Mouse (Mus musculus) heart, adult 2 months (tissue): ENCODE measurements around the gene Il22ra1. TPM values are rescaled to one million over a fixed set of nuclear protein-coding genes. Genes with fewer than 3 reads are reported as not detected.
A peak's percentile ranks its signal among the peaks of the same experiment; 100 is the strongest.

Experiments used
- DNase-seq, 2 experiments: peaks; one replicate each; pipeline ENCODE4 v3.0.0; 2021
- H3K27ac ChIP-seq: fragments of 200-600 bp; 2 replicates; pipeline ENCODE4 v1.8.1; 2022
- H3K27me3 ChIP-seq: fragments of 200-500 bp; 2 replicates; pipeline ENCODE4 v1.6.1; 2012; ENCODE audit warnings: mild to moderate bottlenecking, low read length, inconsistent platforms, mixed read lengths; ENCODE audit not compliant: control insufficient read depth, insufficient read depth
- H3K36me3 ChIP-seq: fragments of 200-500 bp; 2 replicates; pipeline ENCODE4 v1.6.1; 2012; ENCODE audit warnings: low read length, inconsistent platforms; ENCODE audit not compliant: control insufficient read depth, insufficient read depth
- H3K4me1 ChIP-seq: fragments of 200-500 bp; 2 replicates; pipeline ENCODE4 v1.6.1; 2011; ENCODE audit warnings: low read length; ENCODE audit not compliant: control insufficient read depth, insufficient read depth
- H3K4me3 ChIP-seq: fragments of 200-600 bp; 2 replicates; pipeline ENCODE4 v1.8.1; 2022
- H3K79me2 ChIP-seq: fragments of 200-500 bp; replicated peaks from 2 replicates; pipeline ENCODE4 v1.6.1; 2012; ENCODE audit warnings: mild to moderate bottlenecking, inconsistent platforms, low read length, moderate library complexity, mixed read lengths; ENCODE audit not compliant: control insufficient read depth, insufficient read depth
- H3K9ac ChIP-seq: fragments of 200-500 bp; 2 replicates; pipeline ENCODE4 v1.6.1; 2012; ENCODE audit warnings: low read depth, mild to moderate bottlenecking, control low read depth, inconsistent platforms, low read length, mixed read lengths
- CTCF ChIP-seq: fragments of 200-600 bp; IDR thresholded peaks from 2 replicates; pipeline ENCODE4 v1.8.1; 2022; ENCODE audit warnings: antibody characterized with exemption, mild to moderate bottlenecking, moderate library complexity
- EP300 ChIP-seq: fragments of 200-500 bp; IDR thresholded peaks from 2 replicates; pipeline ENCODE4 v1.6.1; 2011; ENCODE audit warnings: low read depth, low read length, control low read depth; ENCODE audit not compliant: insufficient read depth
- POLR2A ChIP-seq: fragments of 200-500 bp; IDR thresholded peaks from 2 replicates; pipeline ENCODE4 v1.6.1; 2011; ENCODE audit warnings: mild to moderate bottlenecking, low read depth, low read length, control low read depth; ENCODE audit not compliant: insufficient read depth
- WGBS: fragments of 180-500 bp; shearing (Covaris S2); methylation state at CpG from one replicate; pipeline ENCODE4 v1.1.7; 2018; 5-methylcytosine and 5-hydroxymethylcytosine counted together
- intact Hi-C: fragments of 180-260 bp; cut with DNase I; formaldehyde crosslinking; loops from one replicate; pipeline ENCODE4 v1.15.1; 2025
- polyA plus RNA-seq: library from polyadenylated mRNA; depleted of rRNA; stranded (reverse); fragments of >200 nt; gene quantifications from 2 replicates; pipeline ENCODE4 v1.2.3, GENCODE M21; 2012
- total RNA-seq, 2 experiments: library from RNA; stranded (reverse); gene quantifications; 2 replicates each; pipeline ENCODE4 v1.2.3; 2021

Gene Il22ra1
- total and polyA plus RNA-seq, 3 experiments: 0.23 to 0.42 (median 0.30) TPM

DNA sequence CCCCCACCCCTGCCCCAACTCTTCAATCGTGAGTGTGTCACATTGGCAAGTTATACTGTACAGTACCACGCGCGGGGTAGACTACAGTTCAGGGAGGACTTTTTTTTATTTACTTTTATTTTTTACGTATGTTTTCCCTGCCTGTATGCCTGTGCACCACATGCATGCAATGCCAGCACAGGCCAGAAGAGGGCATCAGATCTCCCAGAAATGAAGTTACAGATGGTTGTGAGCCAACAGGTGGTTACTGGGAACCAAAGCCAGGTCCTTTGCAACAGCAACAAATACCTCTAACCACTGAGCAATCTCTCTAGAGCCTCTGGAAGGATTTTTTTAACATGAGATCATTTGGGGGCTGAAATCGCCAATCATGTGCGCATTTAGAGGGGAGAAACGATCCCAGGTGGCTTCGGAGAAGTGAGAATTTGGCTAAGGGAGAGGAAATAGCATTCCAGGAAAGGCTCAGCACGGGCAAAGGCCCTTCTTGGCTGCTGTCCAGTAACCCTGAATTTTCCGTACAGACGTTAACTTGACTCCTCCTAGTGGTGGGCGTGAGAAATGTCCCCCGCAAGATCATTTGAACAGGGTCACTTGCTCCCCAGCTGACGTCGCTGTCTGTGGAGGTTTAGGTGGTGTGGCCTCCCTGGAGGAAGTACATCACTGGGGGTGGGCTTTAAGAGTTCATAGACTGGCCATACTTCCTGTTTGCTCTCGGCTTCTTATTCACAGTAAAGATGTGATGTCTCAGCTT, 5.3 kb upstream of the Il22ra1 start:
- intact Hi-C loops: no loop called here
- Histone ChIP-seq H3K4me1 (no peaks in the 10 kb centered on the region), H3K9ac (no peak overlapping the region), H3K4me3 (no peak overlapping the region), H3K27ac (no peak overlapping the region), H3K27me3 (no peaks in the 10 kb centered on the region), H3K36me3 (no peaks in the 10 kb centered on the region), H3K79me2 (no peaks in the 10 kb centered on the region)
- 59% methylated on average over 17 of the region's 17 CpGs for WGBS
- DNase-seq: no peak
- no peak for TF ChIP-seq EP300
- no peak for TF ChIP-seq POLR2A
- peak; percentile 48 for TF ChIP-seq CTCF

DNA sequence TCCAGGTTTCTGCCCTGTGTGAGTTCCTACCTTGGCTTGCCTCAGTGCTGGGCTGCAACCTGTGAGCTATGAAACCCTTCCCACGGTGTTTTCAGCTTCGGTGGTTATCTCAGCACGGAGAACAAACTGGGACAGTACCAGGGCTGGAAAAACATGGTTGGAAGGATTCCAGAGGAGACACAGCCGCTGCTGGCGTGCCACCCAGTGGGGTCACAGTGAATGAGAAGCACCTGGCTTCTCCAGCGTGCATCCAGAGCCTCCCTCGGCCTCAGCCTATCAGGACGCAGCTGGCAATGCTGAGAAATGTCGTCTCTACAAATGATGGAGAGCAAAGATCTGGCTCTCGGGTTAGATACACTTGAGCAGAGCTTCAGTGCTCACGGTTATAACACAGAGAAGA, 1.6 kb upstream of the Il22ra1 start:
- peak in 1 of 2 experiments; percentile 29 for DNase-seq
- 0 out of 2 replicates have a peak, but pooled peaks have one; percentile 5 for TF ChIP-seq CTCF
- no peak for TF ChIP-seq POLR2A
- no peak for TF ChIP-seq EP300
- H3K27me3 ChIP-seq: no peaks in the 10 kb centered on the region
- H3K36me3 ChIP-seq: no peaks in the 10 kb centered on the region
- H3K4me1 ChIP-seq: no peaks in the 10 kb centered on the region
- H3K27ac ChIP-seq: no peak overlapping the region
- intact Hi-C loops: no loop called here
- no peak overlapping the region for H3K9ac ChIP-seq
- no peaks in the 10 kb centered on the region for H3K79me2 ChIP-seq
- 45% methylated on average over 11 of the region's 11 CpGs for WGBS
- no peak overlapping the region for H3K4me3 ChIP-seq

DNA sequence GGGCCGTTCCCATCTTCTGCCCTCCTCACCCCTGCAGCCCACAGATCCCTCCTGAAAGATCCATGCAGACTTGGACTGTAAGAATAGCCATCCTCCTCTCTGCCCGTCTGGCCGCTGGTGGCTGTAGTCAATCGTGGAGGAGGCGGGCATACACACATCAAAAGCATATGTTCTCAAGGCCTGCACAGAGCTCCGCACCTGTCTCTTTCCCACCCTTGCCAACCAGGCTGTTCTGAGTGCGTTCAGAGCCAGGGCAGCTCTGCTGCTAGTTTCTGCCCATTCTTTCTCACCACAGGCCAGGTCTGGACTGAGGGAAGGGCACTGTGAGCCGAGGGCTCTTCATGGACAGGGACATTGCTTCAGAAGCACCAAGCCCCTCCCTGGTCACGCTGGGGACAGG, 2.2 kb downstream of the Il22ra1 start:
- Histone ChIP-seq H3K79me2 (no peaks in the 10 kb centered on the region), H3K9ac (no peak overlapping the region), H3K4me1 (no peaks in the 10 kb centered on the region), H3K4me3 (no peak overlapping the region), H3K27ac (no peak overlapping the region), H3K27me3 (no peaks in the 10 kb centered on the region), H3K36me3 (no peaks in the 10 kb centered on the region)
- no peak for TF ChIP-seq CTCF
- TF ChIP-seq EP300: no peak
- no peak for TF ChIP-seq POLR2A
- WGBS: 90% methylated on average over 9 of the region's 9 CpGs
- intact Hi-C loops: no loop called here
- no peak for DNase-seq

DNA sequence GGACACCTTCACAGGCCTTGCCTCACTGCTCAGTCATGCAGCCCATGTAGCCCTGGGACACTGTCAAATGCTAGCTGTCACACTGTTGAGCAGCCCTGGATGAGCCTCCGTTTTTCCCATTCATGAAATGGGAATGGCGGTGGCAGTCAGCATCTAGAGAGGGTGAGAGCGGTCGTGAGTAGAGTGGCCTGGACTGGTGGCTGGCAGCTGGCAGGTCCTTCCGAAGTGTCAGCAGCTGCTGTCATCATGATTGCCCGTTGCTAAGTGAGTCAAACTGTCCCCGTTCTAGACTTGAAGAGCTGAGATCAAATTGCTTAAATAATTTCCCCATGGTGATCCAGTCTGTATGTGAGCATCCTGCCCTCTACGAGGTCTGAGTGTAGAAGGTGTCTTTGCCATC, 3.0 kb downstream of the Il22ra1 start:
- H3K27ac ChIP-seq: no peak overlapping the region
- H3K79me2 ChIP-seq: no peaks in the 10 kb centered on the region
- no peak overlapping the region for H3K4me3 ChIP-seq
- H3K36me3 ChIP-seq: no peaks in the 10 kb centered on the region
- H3K4me1 ChIP-seq: no peaks in the 10 kb centered on the region
- no peak overlapping the region for H3K9ac ChIP-seq
- no peaks in the 10 kb centered on the region for H3K27me3 ChIP-seq
- intact Hi-C loops: no loop called here
- no peak for DNase-seq
- WGBS: 55% methylated on average over 8 of the region's 8 CpGs
- TF ChIP-seq CTCF (no peak), EP300 (no peak), POLR2A (no peak)

DNA sequence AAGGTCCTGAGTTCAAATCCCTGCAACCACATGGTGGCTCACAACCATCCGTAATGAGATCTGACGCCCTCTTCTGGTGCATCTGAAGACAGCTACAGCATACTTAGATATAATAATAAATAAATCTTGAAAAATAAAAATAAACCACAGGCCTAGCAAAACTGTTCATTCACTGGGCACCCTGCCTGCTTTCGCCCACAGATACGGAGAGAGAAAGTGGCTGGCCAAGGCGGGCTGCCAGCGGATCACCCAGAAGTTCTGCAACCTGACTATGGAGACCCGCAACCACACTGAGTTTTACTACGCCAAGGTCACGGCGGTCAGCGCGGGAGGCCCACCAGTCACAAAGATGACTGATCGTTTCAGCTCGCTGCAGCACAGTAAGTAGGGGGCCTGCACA, 5.9 kb downstream of the Il22ra1 start:
- intact Hi-C loops: no loop called here
- Histone ChIP-seq H3K9ac (no peak overlapping the region), H3K4me3 (no peak overlapping the region), H3K27me3 (no peaks in the 10 kb centered on the region), H3K36me3 (no peaks in the 10 kb centered on the region), H3K4me1 (no peaks in the 10 kb centered on the region), H3K27ac (no peak overlapping the region), H3K79me2 (no peaks in the 10 kb centered on the region)
- WGBS: 97% methylated on average over 14 of the region's 14 CpGs
- no peak for DNase-seq
- TF ChIP-seq POLR2A (no peak), EP300 (no peak), CTCF (no peak)

DNA sequence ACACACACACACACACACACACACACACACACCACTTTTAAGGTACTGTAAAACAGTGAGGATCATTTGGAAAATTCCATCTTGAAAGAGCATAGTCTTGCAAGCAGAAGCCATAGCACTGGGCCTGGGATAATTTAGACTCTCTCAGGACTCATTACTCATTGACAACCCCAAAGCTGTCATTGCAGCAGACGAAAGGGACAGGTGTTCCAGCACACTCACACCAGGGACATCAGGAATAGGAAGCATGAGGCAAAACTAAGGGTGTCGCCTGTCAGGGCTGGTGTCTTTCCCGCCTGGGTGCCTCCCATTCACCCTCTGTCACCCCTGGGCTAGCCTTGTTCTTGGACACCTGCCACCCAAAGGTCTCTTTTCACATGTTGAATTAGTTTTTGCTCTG, 8.9 kb downstream of the Il22ra1 start:
- Histone ChIP-seq H3K4me1 (no peaks in the 10 kb centered on the region), H3K9ac (no peak overlapping the region), H3K27ac (no peak overlapping the region), H3K79me2 (no peaks in the 10 kb centered on the region), H3K4me3 (no peak overlapping the region), H3K36me3 (no peaks in the 10 kb centered on the region), H3K27me3 (no peaks in the 10 kb centered on the region)
- TF ChIP-seq POLR2A (no peak), EP300 (no peak), CTCF (no peak)
- no peak for DNase-seq
- intact Hi-C loops: no loop called here
- WGBS: 84% methylated on average over 3 of the region's 3 CpGs
